Mouse (Mus musculus): ENCODE data around the gene Kl.

DNA sequence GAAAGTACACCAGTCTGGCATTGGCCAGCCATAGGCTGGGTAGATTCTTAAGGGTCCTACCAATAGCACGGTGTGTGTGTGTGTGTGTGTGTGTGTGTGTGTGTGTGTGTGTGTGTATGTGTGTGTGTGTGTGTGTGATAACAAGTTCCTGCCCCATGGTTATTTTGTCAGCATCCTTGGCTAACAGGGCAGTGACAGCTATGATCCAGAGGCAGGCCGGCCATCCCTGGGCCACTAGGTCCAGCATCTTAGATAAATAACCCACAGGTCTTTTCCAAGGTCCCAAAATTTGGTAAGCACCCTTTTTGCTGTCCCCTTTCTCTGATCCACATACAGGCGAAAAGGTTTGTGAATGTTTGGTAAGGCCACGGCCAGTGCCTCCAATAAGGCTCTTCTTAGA, 49.6 kb downstream of the Kl start:
- TF ChIP-seq POLR2A (IDR thresholded peaks at IDR 0.05; ENCODE audit: borderline replicate concordance, extremely low read depth, insufficient read depth, insufficient read length, poor library complexity, severe bottlenecking) (no peak), CTCF (IDR thresholded peaks at IDR 0.05; ENCODE audit: borderline replicate concordance, extremely low read depth, insufficient read depth, insufficient read length) (no peak)

All from brain, embryonic 14.5 days (tissue).